Mouse (Mus musculus) layer of hippocampus, postnatal 14 days (tissue): ENCODE results near the gene Upk2. TPM values are rescaled to one million over a fixed set of nuclear protein-coding genes. Genes with fewer than 3 reads are reported as not detected.
"Not testable (repeated sequence)": the region's sequence is repeated elsewhere in the genome, so short reads cannot be mapped to it uniquely, and the experiment has no call there.

Source experiments
- DNase-seq, 2 experiments: peaks; one replicate each; pipeline ENCODE4 v3.0.0; 2021 to 2022; ENCODE audit warnings: low spot score in 2 of 2, mixed read lengths in 1 of 2
- total RNA-seq, 2 experiments: library from RNA; stranded (reverse); gene quantifications; 2 replicates each; pipeline ENCODE4 v1.2.3; 2021

Gene Upk2
- total RNA-seq, 2 experiments from 2014 or later, result not detected

- DNase-seq, result no peak
Measured at GRCm38 (mm10) chr9:44473184-44473583, 18.4 kb upstream of the Upk2 start.

GRCm38 (mm10) chr9:44468800-44469199, 14.0 kb upstream of the Upk2 start:
- no peak for DNase-seq

- DNase-seq, result no peak
Measured at GRCm38 (mm10) chr9:44468224-44468623, 13.4 kb upstream of the Upk2 start.

- no peak for DNase-seq
Measured at GRCm38 (mm10) chr9:44461950-44462349, 7.2 kb upstream of the Upk2 start.

- DNase-seq, result peak; percentile 77 to 96
Measured at GRCm38 (mm10) chr9:44457035-44457742, 2.4 kb upstream of the Upk2 start.

- DNase-seq, result peak; percentile 89 to 90
Measured at GRCm38 (mm10) chr9:44454132-44454890, 465 bp downstream of the Upk2 start.

GRCm38 (mm10) chr9:44450387-44450786, 4.4 kb downstream of the Upk2 start:
- DNase-seq, result no peak

- DNase-seq, result not testable (repeated sequence)
Measured at GRCm38 (mm10) chr9:44444402-44445025, 10.3 kb downstream of the Upk2 start.

GRCm38 (mm10) chr9:44440961-44441360, 13.8 kb downstream of the Upk2 start, which contains the start of gene Foxr1:
Foxr1 (minus strand) TSS chr9:44441136.
- DNase-seq, result no peak

- DNase-seq, result no peak
Measured at GRCm38 (mm10) chr9:44435747-44436146, 19.0 kb downstream of the Upk2 start.

- DNase-seq, result no peak
Measured at GRCm38 (mm10) chr9:44432577-44433185, 22.1 kb downstream of the Upk2 start.

- no peak for DNase-seq
Measured at GRCm38 (mm10) chr9:44423576-44423975, 31.2 kb downstream of the Upk2 start.

- DNase-seq, result no peak
Measured at GRCm38 (mm10) chr9:44420280-44420898, 34.4 kb downstream of the Upk2 start.

- DNase-seq, result not testable (repeated sequence)
Measured at GRCm38 (mm10) chr9:44419730-44420129, 35.0 kb downstream of the Upk2 start.

- no peak for DNase-seq
Measured at GRCm38 (mm10) chr9:44418519-44419385, 36.0 kb downstream of the Upk2 start, which contains the start of gene Ccdc84. Ccdc84 (minus strand) TSS chr9:44418569.

- peak; percentile 95 to 96 for DNase-seq
Measured at GRCm38 (mm10) chr9:44417892-44418363, 36.8 kb downstream of the Upk2 start.

- no peak for DNase-seq
Measured at GRCm38 (mm10) chr9:44417156-44417891, 37.5 kb downstream of the Upk2 start.

GRCm38 (mm10) chr9:44412781-44413180, 42.0 kb downstream of the Upk2 start:
- DNase-seq, result no peak

GRCm38 (mm10) chr9:44412306-44412705, 42.5 kb downstream of the Upk2 start:
- no peak for DNase-seq
